Mouse (Mus musculus) lung, adult 2 months (tissue): ENCODE results near the gene Sfxn5.

Experiments
- CTCF ChIP-seq: fragments of 200-500 bp; IDR thresholded peaks from 2 replicates; pipeline ENCODE4 v1.5.1; 2011; ENCODE audit warnings: mild to moderate bottlenecking, low read length, control low read depth; ENCODE audit not compliant: insufficient read depth
- POLR2A ChIP-seq: fragments of 200-500 bp; IDR thresholded peaks from 2 replicates; pipeline ENCODE4 v1.6.1; 2011; ENCODE audit warnings: low read depth, mild to moderate bottlenecking, control low read depth, low read length, borderline replicate concordance; ENCODE audit errors: extremely low read depth

DNA sequence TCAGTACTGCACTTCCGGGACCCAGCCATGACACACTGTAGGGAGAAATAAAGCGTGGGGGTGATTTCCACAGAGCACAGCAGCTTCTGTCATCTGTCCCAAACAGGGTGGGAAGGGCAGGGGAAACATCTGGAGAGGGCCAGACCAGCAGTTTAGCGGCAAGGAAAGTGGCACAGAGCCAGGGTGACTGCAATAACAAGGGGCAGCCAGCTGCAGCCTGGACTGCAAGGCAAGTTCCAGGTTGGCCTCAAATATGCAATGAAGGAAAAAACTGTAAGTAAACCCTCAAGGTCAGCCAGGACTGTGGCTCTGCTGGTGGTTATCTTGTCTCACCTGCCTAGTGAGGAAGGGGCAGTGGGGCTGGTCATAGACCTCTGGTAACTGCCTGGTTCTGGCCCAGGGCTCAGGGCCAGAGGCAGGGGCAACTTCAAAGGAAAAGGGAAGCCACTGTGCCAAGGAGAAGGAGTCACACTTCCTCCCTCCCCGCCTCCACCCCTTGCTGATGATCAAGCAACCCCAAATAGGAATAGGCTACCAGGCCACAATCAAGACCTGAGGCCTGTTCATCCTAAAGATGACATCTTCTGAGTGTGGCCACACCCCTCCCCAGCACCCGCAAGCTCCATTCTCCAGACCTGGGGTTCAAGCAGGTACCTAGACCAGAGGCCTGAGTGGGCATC, 36.1 kb upstream of the Sfxn5 start:
- TF ChIP-seq CTCF (no peak), POLR2A (no peak)
